Mouse (Mus musculus) lung, postnatal 0 days (tissue): ENCODE results near the gene Ccdc85b.

Experiments
- CTCF ChIP-seq: IDR thresholded peaks from 2 replicates; pipeline ENCODE4 v1.5.1; 2016; ENCODE audit warnings: antibody characterized with exemption, mild to moderate bottlenecking
- EP300 ChIP-seq: IDR thresholded peaks from 2 replicates; pipeline ENCODE4 v1.6.1; 2016; ENCODE audit warnings: antibody characterized with exemption, mild to moderate bottlenecking, control low read depth

GRCm38 (mm10) chr19:5490898-5491708 lies 33.4 kb upstream of the Ccdc85b start:
- TF ChIP-seq CTCF (no peak), EP300 (peak; percentile 23; the same call in 1 of the 2 replicates)
